Mouse (Mus musculus): ENCODE data around the gene Eras. TPM values are rescaled to one million over a fixed set of nuclear protein-coding genes. Genes with fewer than 3 reads are reported as not detected.
A peak's percentile ranks its signal among the peaks of the same experiment; 100 is the strongest.

Gene Eras
- polyA plus RNA-seq (2015; fragmentation: Nextera tagmentation; extraction: Ambion mirVana): not detected in 2 replicates

- H3K4me2 ChIP-seq (ENCODE audit: low read depth, low read length): no peak within 1 kb of the TSS
- H3K36me3 ChIP-seq (ENCODE audit: control insufficient read depth, insufficient read depth, low read length): no peaks in the 10 kb centered on the region
- WGBS: 20% methylated on average over 19 of the region's 19 CpGs
- no peak for ATAC-seq
- H3K9ac ChIP-seq (ENCODE audit: low read depth, low read length): no peak within 1 kb of the TSS
- peaks cover 20% of the 10 kb centered on the region for H3K27me3 ChIP-seq (replicated peaks; ENCODE audit: control insufficient read depth, insufficient read depth, low read length)
- no peak within 1 kb of the TSS for H3K4me3 ChIP-seq (ENCODE audit: low read length)
- no peak within 1 kb of the TSS for H3K27ac ChIP-seq (ENCODE audit: low read length)
- no peaks in the 10 kb centered on the region for H3K4me1 ChIP-seq (ENCODE audit: control insufficient read depth, insufficient read depth, low read length)
- H3K9me3 ChIP-seq (ENCODE audit: control insufficient read depth, low read length): no peaks in the 10 kb centered on the region
Observed at GRCm38 (mm10) chrX:7928270-7928790, at the start of gene Eras. Gene Eras (minus strand): TSS chrX:7928607.

DNA sequence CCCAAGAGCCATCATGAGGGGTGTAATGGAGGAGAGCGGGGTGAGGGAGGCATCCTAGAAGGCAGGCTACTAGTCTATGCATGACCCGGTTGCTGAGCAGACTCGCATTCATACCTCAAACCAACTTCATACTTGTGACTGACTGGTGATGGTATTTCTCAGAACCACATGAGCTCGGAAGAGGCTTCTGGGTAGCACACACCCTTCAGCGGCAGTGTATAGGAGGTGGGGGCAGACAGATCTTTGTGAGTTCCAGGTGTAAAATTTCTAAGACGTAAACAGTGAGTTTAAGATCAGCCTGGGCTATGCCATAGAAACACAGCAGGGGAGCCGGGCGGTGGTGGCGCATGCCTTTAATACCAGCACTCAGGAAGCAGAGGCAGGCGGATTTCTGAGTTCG is 49.5 kb upstream of the Eras start, which contains the start of gene Gata1:
Gene Gata1 (minus strand): TSS at position 180 of the 400 bp plus-strand sequence.
- no peak within 1 kb of the TSS for H3K4me2 ChIP-seq (ENCODE audit: low read depth, low read length)
- no peak within 1 kb of the TSS for H3K27ac ChIP-seq (ENCODE audit: low read length)
- no peak within 1 kb of the TSS for H3K9ac ChIP-seq (ENCODE audit: low read depth, low read length)
- 91% methylated on average over 11 of the region's 11 CpGs for WGBS
- H3K4me3 ChIP-seq (ENCODE audit: low read length): no peak within 1 kb of the TSS
- H3K36me3 ChIP-seq (ENCODE audit: control insufficient read depth, insufficient read depth, low read length): no peaks in the 10 kb centered on the region
- no peaks in the 10 kb centered on the region for H3K27me3 ChIP-seq (replicated peaks; ENCODE audit: control insufficient read depth, insufficient read depth, low read length)
- no peaks in the 10 kb centered on the region for H3K9me3 ChIP-seq (ENCODE audit: control insufficient read depth, low read length)
- H3K4me1 ChIP-seq (ENCODE audit: control insufficient read depth, insufficient read depth, low read length): no peaks in the 10 kb centered on the region
- ATAC-seq: no peak

DNA sequence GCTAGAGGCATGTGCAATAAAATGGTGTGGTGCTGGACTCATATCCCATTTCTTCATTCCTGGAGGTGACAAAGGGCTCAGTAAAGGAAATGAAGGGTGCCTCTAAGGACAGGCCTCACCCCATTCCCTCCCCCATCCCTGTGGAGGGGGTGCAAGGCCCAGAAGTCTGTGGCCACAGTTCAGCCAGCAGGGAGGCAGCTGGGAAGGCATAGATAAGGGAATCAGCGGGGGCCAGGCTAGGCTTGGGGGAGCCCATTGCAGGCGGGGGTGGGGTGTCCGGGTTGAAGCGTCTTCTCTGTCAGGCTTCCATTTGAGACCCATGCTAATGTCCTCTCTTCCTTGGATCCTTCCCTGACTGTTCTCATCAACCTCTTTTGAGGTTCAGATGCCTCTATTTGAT is 42.9 kb upstream of the Eras start:
- Histone ChIP-seq H3K36me3 (ENCODE audit: control insufficient read depth, insufficient read depth, low read length) (no peaks in the 10 kb centered on the region), H3K9ac (ENCODE audit: low read depth, low read length) (no peak overlapping the region), H3K4me2 (ENCODE audit: low read depth, low read length) (no peak overlapping the region), H3K27ac (ENCODE audit: low read length) (no peak overlapping the region), H3K27me3 (replicated peaks; ENCODE audit: control insufficient read depth, insufficient read depth, low read length) (no peaks in the 10 kb centered on the region), H3K4me3 (ENCODE audit: low read length) (no peak overlapping the region), H3K4me1 (ENCODE audit: control insufficient read depth, insufficient read depth, low read length) (no peaks in the 10 kb centered on the region), H3K9me3 (ENCODE audit: control insufficient read depth, low read length) (no peaks in the 10 kb centered on the region)
- WGBS: 67% methylated on average over 4 of the region's 4 CpGs
- peak; percentile 64 for ATAC-seq

DNA sequence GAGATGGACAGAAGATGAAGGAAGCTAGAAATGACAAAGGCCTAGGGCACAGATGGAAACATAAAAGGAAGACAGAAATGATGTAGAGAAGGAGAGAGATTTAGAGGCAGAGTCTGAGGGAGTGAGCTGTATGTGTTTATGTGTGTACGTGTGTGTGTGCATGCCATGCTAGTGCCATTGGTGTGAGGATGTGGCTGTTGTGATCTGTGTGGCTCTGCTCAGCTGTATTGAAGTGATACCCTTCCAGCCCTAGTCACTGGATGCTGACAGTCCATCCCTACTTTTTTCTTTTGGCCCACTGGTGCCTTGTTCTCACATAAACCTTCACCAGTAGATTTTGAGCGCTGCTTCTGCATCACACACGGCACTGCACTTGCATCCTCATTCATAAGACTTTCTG is 40.5 kb upstream of the Eras start:
- Histone ChIP-seq H3K27ac (ENCODE audit: low read length) (no peak overlapping the region), H3K27me3 (replicated peaks; ENCODE audit: control insufficient read depth, insufficient read depth, low read length) (no peaks in the 10 kb centered on the region), H3K4me3 (ENCODE audit: low read length) (no peak overlapping the region), H3K4me2 (ENCODE audit: low read depth, low read length) (no peak overlapping the region), H3K36me3 (ENCODE audit: control insufficient read depth, insufficient read depth, low read length) (no peaks in the 10 kb centered on the region), H3K9me3 (ENCODE audit: control insufficient read depth, low read length) (no peaks in the 10 kb centered on the region), H3K9ac (ENCODE audit: low read depth, low read length) (no peak overlapping the region), H3K4me1 (ENCODE audit: control insufficient read depth, insufficient read depth, low read length) (no peaks in the 10 kb centered on the region)
- ATAC-seq: no peak
- 79% methylated on average over 3 of the region's 3 CpGs for WGBS

DNA sequence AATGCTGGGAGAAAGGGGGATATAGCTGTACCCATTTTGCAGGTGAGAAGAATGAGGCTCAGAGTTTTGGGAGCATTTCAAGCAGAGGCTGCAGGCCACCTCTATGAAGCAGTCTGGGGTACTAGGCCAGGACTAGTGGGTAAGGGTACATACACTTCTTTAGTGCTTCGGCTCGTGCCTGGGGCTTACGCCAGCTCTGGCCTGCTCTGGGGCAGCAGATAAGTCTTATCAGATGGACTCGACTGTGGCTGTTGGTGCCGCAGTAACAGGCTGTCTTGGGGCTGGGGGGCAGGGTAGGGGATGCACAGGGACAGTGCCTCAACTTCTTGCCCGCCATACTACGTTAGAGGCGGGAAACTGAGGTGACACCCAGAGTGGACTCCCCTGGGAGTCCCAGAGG is 39.8 kb upstream of the Eras start:
- no peaks in the 10 kb centered on the region for H3K27me3 ChIP-seq (replicated peaks; ENCODE audit: control insufficient read depth, insufficient read depth, low read length)
- no peak for ATAC-seq
- 82% methylated on average over 8 of the region's 8 CpGs for WGBS
- H3K9ac ChIP-seq (ENCODE audit: low read depth, low read length): no peak overlapping the region
- H3K4me3 ChIP-seq (ENCODE audit: low read length): no peak overlapping the region
- no peaks in the 10 kb centered on the region for H3K36me3 ChIP-seq (ENCODE audit: control insufficient read depth, insufficient read depth, low read length)
- no peaks in the 10 kb centered on the region for H3K9me3 ChIP-seq (ENCODE audit: control insufficient read depth, low read length)
- H3K4me2 ChIP-seq (ENCODE audit: low read depth, low read length): no peak overlapping the region
- H3K4me1 ChIP-seq (ENCODE audit: control insufficient read depth, insufficient read depth, low read length): no peaks in the 10 kb centered on the region
- no peak overlapping the region for H3K27ac ChIP-seq (ENCODE audit: low read length)

GRCm38 (mm10) chrX:7967596-7968201 is 39.3 kb upstream of the Eras start:
- Histone ChIP-seq H3K4me2 (ENCODE audit: low read depth, low read length) (no peak overlapping the region), H3K9me3 (ENCODE audit: control insufficient read depth, low read length) (no peaks in the 10 kb centered on the region), H3K27me3 (replicated peaks; ENCODE audit: control insufficient read depth, insufficient read depth, low read length) (no peaks in the 10 kb centered on the region), H3K4me3 (ENCODE audit: low read length) (no peak overlapping the region), H3K36me3 (ENCODE audit: control insufficient read depth, insufficient read depth, low read length) (no peaks in the 10 kb centered on the region), H3K9ac (ENCODE audit: low read depth, low read length) (no peak overlapping the region), H3K4me1 (ENCODE audit: control insufficient read depth, insufficient read depth, low read length) (no peaks in the 10 kb centered on the region), H3K27ac (ENCODE audit: low read length) (no peak overlapping the region)
- WGBS: 76% methylated on average over 8 of the region's 9 CpGs
- ATAC-seq: peak; percentile 63; the same call in 1 of the 2 replicates

DNA sequence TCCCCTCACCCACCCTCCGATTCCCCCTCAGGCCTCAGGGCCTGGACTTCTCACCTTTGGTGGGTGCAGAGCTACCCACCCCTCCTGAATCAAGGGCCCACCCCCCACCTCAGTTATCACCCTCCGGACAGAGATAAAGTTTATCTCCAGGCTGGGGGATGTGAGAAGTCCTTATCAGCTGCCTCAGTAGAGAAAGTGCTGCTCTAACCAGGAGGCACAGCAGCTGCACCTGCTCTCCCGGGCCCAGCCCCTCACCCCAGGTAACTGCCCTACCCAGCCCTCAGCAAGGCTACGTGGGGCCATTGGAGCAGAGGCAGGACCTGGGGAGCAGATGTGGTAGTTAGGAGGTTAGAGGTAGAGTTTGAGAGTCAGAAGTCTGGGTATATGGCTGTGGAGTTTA is 37.8 kb upstream of the Eras start:
- H3K36me3 ChIP-seq (ENCODE audit: control insufficient read depth, insufficient read depth, low read length): no peaks in the 10 kb centered on the region
- ATAC-seq: no peak
- H3K9ac ChIP-seq (ENCODE audit: low read depth, low read length): no peak overlapping the region
- no peaks in the 10 kb centered on the region for H3K4me1 ChIP-seq (ENCODE audit: control insufficient read depth, insufficient read depth, low read length)
- no peaks in the 10 kb centered on the region for H3K27me3 ChIP-seq (replicated peaks; ENCODE audit: control insufficient read depth, insufficient read depth, low read length)
- no peaks in the 10 kb centered on the region for H3K9me3 ChIP-seq (ENCODE audit: control insufficient read depth, low read length)
- H3K27ac ChIP-seq (ENCODE audit: low read length): no peak overlapping the region
- H3K4me3 ChIP-seq (ENCODE audit: low read length): no peak overlapping the region
- WGBS: 52% methylated on average over 4 of the region's 4 CpGs
- no peak overlapping the region for H3K4me2 ChIP-seq (ENCODE audit: low read depth, low read length)

DNA sequence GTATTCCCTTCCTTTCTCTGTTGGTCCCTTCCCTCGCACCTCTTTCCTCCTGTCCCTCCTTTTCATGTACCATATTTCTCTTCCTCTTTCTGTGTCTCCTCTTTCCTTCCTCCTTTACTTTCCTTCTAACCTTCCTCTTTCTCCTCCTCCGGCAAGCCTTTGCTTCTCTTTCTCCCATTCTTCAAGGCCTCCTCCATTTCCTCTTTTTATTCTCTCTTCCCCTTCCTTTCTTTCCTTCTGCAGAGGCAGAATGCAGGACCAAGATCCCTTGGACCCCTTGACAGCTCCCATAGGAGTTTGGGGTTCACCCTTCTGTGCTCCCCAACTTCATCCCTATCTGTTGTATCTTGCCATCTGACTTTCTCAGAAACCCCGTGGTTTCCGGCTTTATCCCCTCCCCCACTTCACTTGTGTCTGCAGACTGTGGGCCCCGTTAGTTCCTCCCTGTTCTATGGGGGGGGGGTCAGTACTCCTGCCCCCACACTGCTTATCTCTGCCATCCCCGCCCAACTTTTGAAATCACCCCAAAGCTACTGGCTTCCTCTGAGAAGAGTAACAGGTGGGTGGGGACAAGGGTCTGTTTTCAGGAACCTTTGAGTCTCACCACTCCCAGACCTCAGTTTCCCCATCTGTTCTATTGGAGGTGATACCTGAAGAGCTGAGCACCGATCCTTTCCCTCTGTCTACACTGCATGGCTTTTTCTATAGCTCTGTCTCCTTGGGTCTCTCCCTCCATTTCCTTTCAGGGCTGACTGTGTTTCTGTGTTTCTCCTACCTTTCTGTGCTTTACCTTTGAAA is 35.6 kb upstream of the Eras start:
- Histone ChIP-seq H3K9me3 (ENCODE audit: control insufficient read depth, low read length) (no peaks in the 10 kb centered on the region), H3K4me1 (ENCODE audit: control insufficient read depth, insufficient read depth, low read length) (no peaks in the 10 kb centered on the region), H3K27me3 (replicated peaks; ENCODE audit: control insufficient read depth, insufficient read depth, low read length) (no peaks in the 10 kb centered on the region), H3K9ac (ENCODE audit: low read depth, low read length) (no peak overlapping the region), H3K27ac (ENCODE audit: low read length) (no peak overlapping the region), H3K4me3 (ENCODE audit: low read length) (no peak overlapping the region), H3K36me3 (ENCODE audit: control insufficient read depth, insufficient read depth, low read length) (no peaks in the 10 kb centered on the region), H3K4me2 (ENCODE audit: low read depth, low read length) (no peak overlapping the region)
- 77% methylated on average over 7 of the region's 7 CpGs for WGBS
- no peak for ATAC-seq

DNA sequence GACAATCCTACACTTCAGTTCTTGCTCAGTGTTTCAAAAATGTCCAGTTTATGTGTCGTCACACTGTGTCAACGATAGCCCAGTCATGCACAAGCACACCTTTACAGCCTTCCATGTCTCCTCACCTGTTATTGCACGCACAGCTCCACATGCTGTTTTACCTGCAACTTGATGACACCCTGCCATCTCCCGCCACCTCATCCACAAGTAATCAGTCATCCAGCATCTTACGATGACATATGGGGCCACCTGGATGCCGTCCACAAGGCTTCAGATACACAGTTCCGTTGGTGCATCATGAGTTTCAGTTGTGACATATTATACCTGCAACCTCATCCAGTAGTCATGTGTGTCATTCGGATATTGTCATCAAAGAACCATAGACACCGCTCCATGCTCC is 30.5 kb upstream of the Eras start:
- no peaks in the 10 kb centered on the region for H3K27me3 ChIP-seq (replicated peaks; ENCODE audit: control insufficient read depth, insufficient read depth, low read length)
- H3K4me3 ChIP-seq (ENCODE audit: low read length): no peak overlapping the region
- ATAC-seq: no peak
- no peak overlapping the region for H3K4me2 ChIP-seq (ENCODE audit: low read depth, low read length)
- no peaks in the 10 kb centered on the region for H3K9me3 ChIP-seq (ENCODE audit: control insufficient read depth, low read length)
- H3K9ac ChIP-seq (ENCODE audit: low read depth, low read length): no peak overlapping the region
- H3K36me3 ChIP-seq (ENCODE audit: control insufficient read depth, insufficient read depth, low read length): no peaks in the 10 kb centered on the region
- no peaks in the 10 kb centered on the region for H3K4me1 ChIP-seq (ENCODE audit: control insufficient read depth, insufficient read depth, low read length)
- 89% methylated on average over 9 of the region's 9 CpGs for WGBS
- H3K27ac ChIP-seq (ENCODE audit: low read length): no peak overlapping the region
